Comparison of ENCODE assay signal across 8 mouse cellular contexts in the genomic region with DNA sequence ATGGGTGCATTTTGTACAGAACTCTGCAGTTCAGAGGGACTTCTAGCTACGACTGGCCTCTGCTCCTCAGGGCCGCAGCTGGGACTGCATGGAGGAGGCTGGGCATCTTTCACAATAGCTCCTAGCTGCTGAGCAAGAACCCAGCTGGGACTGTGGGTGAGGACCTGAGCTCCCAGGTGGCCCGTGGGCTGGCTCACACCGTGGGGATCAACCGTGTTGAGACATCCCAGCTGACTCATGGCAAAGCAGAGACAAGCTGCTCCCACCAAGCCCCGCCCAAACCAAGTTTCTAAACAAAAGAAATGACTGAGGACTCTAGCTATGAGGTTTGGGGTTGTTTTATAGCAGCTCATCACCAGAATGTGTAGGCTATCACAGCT. TPM values are rescaled to one million over a fixed set of nuclear protein-coding genes. Genes with fewer than 3 reads are reported as not detected.
DNase-seq lines count a peak whose midpoint lies in the region; ATAC-seq lines count a peak whose summit lies in the region.

No protein-coding gene starts in this region.

- H3K27me3 ChIP-seq in embryonic facial prominence, embryonic 10.5 days (replicated peaks; ENCODE audit: low read depth, poor library complexity, severe bottlenecking), result no peaks in the 10 kb centered on the region
- H3K27me3 ChIP-seq in hindbrain, embryonic 14.5 days (ENCODE audit: control insufficient read depth, insufficient read depth, low read length), result no peaks in the 10 kb centered on the region
- no peaks in the 10 kb centered on the region for H3K27me3 ChIP-seq in midbrain, embryonic 16.5 days (ENCODE audit: control insufficient read depth, insufficient read depth, low read depth, low read length)

- H3K4me2 ChIP-seq in hindbrain, embryonic 14.5 days (replicated peaks), result no peak overlapping the region
- no peak overlapping the region for H3K4me2 ChIP-seq in midbrain, embryonic 16.5 days (ENCODE audit: low read length)

- no peaks in the 10 kb centered on the region for H3K9me3 ChIP-seq in embryonic facial prominence, embryonic 10.5 days
- no peaks in the 10 kb centered on the region for H3K9me3 ChIP-seq in hindbrain, embryonic 14.5 days (ENCODE audit: control insufficient read depth, low read length)
- H3K9me3 ChIP-seq in midbrain, embryonic 16.5 days (replicated peaks; ENCODE audit: control insufficient read depth, low read length, poor library complexity, severe bottlenecking), result no peaks in the 10 kb centered on the region

- H3K4me1 ChIP-seq in embryonic facial prominence, embryonic 10.5 days, result peaks cover 30% of the 10 kb centered on the region
- peaks cover 31% of the 10 kb centered on the region for H3K4me1 ChIP-seq in hindbrain, embryonic 14.5 days (replicated peaks; ENCODE audit: control insufficient read depth, insufficient read depth, low read length)
- H3K4me1 ChIP-seq in midbrain, embryonic 16.5 days (ENCODE audit: control insufficient read depth, insufficient read depth, low read length), result peaks cover 30% of the 10 kb centered on the region

- no peaks in the 10 kb centered on the region for H3K36me3 ChIP-seq in embryonic facial prominence, embryonic 10.5 days (replicated peaks)
- H3K36me3 ChIP-seq in hindbrain, embryonic 14.5 days (replicated peaks; ENCODE audit: control insufficient read depth, insufficient read depth), result no peaks in the 10 kb centered on the region
- H3K36me3 ChIP-seq in midbrain, embryonic 16.5 days (ENCODE audit: control insufficient read depth, insufficient read depth, low read length), result no peaks in the 10 kb centered on the region

- peak; percentile 35 to 74 for DNase-seq in left cerebral cortex, adult 9 months (ENCODE audit: low spot score in 2 of 2)
- DNase-seq in left cerebral cortex, adult 11 months (ENCODE audit: low spot score), result no peak
- DNase-seq in embryonic facial prominence, embryonic 10.5 days (ENCODE audit: low spot score), result no peak
- DNase-seq in hindbrain, embryonic 14.5 days (ENCODE audit: low spot score), result no peak
- DNase-seq in natural killer cell, adult 2 months (ENCODE audit: low spot score in 2 of 2), result no peak
- DNase-seq in embryo, embryonic 11 days, result no peak
- DNase-seq in kidney, adult 8-10 months, result no peak

- no peak for ATAC-seq in hindbrain, embryonic 14.5 days (ENCODE audit: low FRiP score)
- peak; percentile 44; the same call in 1 of the 2 replicates for ATAC-seq in midbrain, embryonic 16.5 days

- H3K4me3 ChIP-seq in embryonic facial prominence, embryonic 10.5 days, result no peak overlapping the region
- no peak overlapping the region for H3K4me3 ChIP-seq in hindbrain, embryonic 14.5 days (replicated peaks; ENCODE audit: low read length)
- H3K4me3 ChIP-seq in midbrain, embryonic 16.5 days (ENCODE audit: low read depth, low read length), result no peak overlapping the region

- 0 out of 2 replicates have a peak overlapping the region, but pooled peaks have one; percentile 9 for H3K9ac ChIP-seq in hindbrain, embryonic 14.5 days
- H3K9ac ChIP-seq in midbrain, embryonic 16.5 days (ENCODE audit: low read depth, low read length), result no peak overlapping the region

- WGBS in embryonic facial prominence, embryonic 10.5 days, result 59% methylated on average over 6 of the region's 6 CpGs
- WGBS in hindbrain, embryonic 14.5 days, result 29% methylated on average over 6 of the region's 6 CpGs
- WGBS in midbrain, embryonic 16.5 days, result 21% methylated on average over 6 of the region's 6 CpGs

- peak overlapping the region; percentile 52 for H3K27ac ChIP-seq in embryonic facial prominence, embryonic 10.5 days (replicated peaks)
- peak overlapping the region; percentile 89 for H3K27ac ChIP-seq in hindbrain, embryonic 14.5 days
- peak overlapping the region; percentile 86 for H3K27ac ChIP-seq in midbrain, embryonic 16.5 days (ENCODE audit: low read length)

RNA-seq across cellular contexts. Expression of gene Traf3ip2, which starts 40.1 kb away (rescaled TPM):
- polyA plus RNA-seq in embryonic facial prominence, embryonic 10.5 days (2016; fragmentation: Nextera tagmentation; extraction: Ambion mirVana), result 12.9 and 14.8 TPM in 2 replicates
- polyA plus RNA-seq in hindbrain, embryonic 14.5 days (2014; fragmentation: Nextera tagmentation; extraction: Ambion mirVana), result 8.3 and 10.1 TPM in 2 replicates
- 5.2 and 6.7 TPM in 2 replicates for polyA plus RNA-seq in midbrain, embryonic 16.5 days (2015; fragmentation: Nextera tagmentation; extraction: Ambion mirVana)

Comparison
In these comparisons a context has a peak if more than half of its experiments do, and no peak if none do; other contexts are left out.
1. DNase-seq: peak in left cerebral cortex, adult 9 months (2 of 2); none in left cerebral cortex, adult 11 months (single experiment), embryonic facial prominence, embryonic 10.5 days (single experiment), hindbrain, embryonic 14.5 days (single experiment), natural killer cell, adult 2 months (0 of 2), embryo, embryonic 11 days (single experiment) and kidney, adult 8-10 months (0 of 2).
2. Peak in every context shown above with its lines, with median percentiles within 50 percentile points of each other: H3K27ac ChIP-seq.